In genomic region chr9:100644071-100644771, GRCm38 (mm10) we compare ENCODE assay signal across 8 mouse cellular contexts. TPM values are rescaled to one million over a fixed set of nuclear protein-coding genes. Genes with fewer than 3 reads are reported as not detected.
DNase-seq lines count a peak whose midpoint lies in the region; ATAC-seq and TF ChIP-seq lines count a peak whose summit lies in the region.

No protein-coding gene starts in this region.

- no peak; the same call in 1 of the 2 replicates for TF ChIP-seq RAD21 in CH12.LX (IDR thresholded peaks at IDR 0.05; ENCODE audit: low read depth, low read length)

- H3K9ac ChIP-seq in CH12.LX (ENCODE audit: insufficient read depth, low read depth) = peak overlapping the region; percentile 100
- peak overlapping the region; percentile 97 for H3K9ac ChIP-seq in forebrain, embryonic 12.5 days
- H3K9ac ChIP-seq in liver, embryonic 16.5 days (ENCODE audit: low read depth, low read length) = peak overlapping the region; percentile 98
- peak overlapping the region; percentile 95 for H3K9ac ChIP-seq in neural tube, embryonic 11.5 days (ENCODE audit: low read length)
- peak overlapping the region; percentile 91 for H3K9ac ChIP-seq in stomach, postnatal 0 days (ENCODE audit: low read length)

- H3K9me3 ChIP-seq in CH12.LX (replicated peaks; ENCODE audit: low read length) = no peaks in the 10 kb centered on the region
- no peaks in the 10 kb centered on the region; the same call in 1 of the 2 replicates for H3K9me3 ChIP-seq in forebrain, embryonic 12.5 days
- no peaks in the 10 kb centered on the region for H3K9me3 ChIP-seq in liver, embryonic 16.5 days (replicated peaks; ENCODE audit: control insufficient read depth, low read length)
- no peaks in the 10 kb centered on the region for H3K9me3 ChIP-seq in neural tube, embryonic 11.5 days (ENCODE audit: control insufficient read depth, low read length)
- no peaks in the 10 kb centered on the region for H3K9me3 ChIP-seq in stomach, postnatal 0 days (ENCODE audit: control insufficient read depth, low read length)

- dilution Hi-C loops in CH12.LX (cut with MboI; ENCODE audit: extremely low pct_ligation_motif_present, extremely low pct_unique_long_range_greater_than_20kb, low sequenced_read_pairs) = no loop called here

- DNase-seq in CH12.LX (ENCODE audit: extremely low read depth) = peak; percentile 45
- DNase-seq in c-Kit-positive CD71-positive TER-119-positive erythroid progenitor cells, embryonic 14.5 days (ENCODE audit: low spot score) = peak; percentile 62
- DNase-seq in heart, postnatal 14 days = peak; percentile 75 to 80
- DNase-seq in layer of hippocampus, adult 11-12 months (ENCODE audit: low spot score) = peak; percentile 49
- peak; percentile 81 for DNase-seq in neural tube, embryonic 11.5 days (ENCODE audit: low spot score)
- DNase-seq in stomach, postnatal 0 days (ENCODE audit: low spot score) = peak; percentile 81

- WGBS in forebrain, embryonic 12.5 days = 0% methylated on average over 42 of the region's 64 CpGs
- under 1% methylated on average over 43 of the region's 64 CpGs for whole genome bisulfite sequencing in liver, embryonic 16.5 days (ENCODE audit: insufficient replicate concordance)
- 0% methylated on average over 37 of the region's 64 CpGs for WGBS in neural tube, embryonic 11.5 days
- under 1% methylated on average over 62 of the region's 64 CpGs for WGBS in stomach, postnatal 0 days

- no peaks in the 10 kb centered on the region for H3K36me3 ChIP-seq in CH12.LX (replicated peaks in 1 of 2; ENCODE audit: control insufficient read depth in 1 of 2, insufficient read depth in 1 of 2, low read length in 1 of 2)
- H3K36me3 ChIP-seq in forebrain, embryonic 12.5 days (replicated peaks) = 0 out of 2 replicates have a peak, but pooled peaks cover 3% of the 10 kb centered on the region
- H3K36me3 ChIP-seq in liver, embryonic 16.5 days (ENCODE audit: control insufficient read depth, insufficient read depth) = no peaks in the 10 kb centered on the region
- H3K36me3 ChIP-seq in neural tube, embryonic 11.5 days (ENCODE audit: control insufficient read depth, insufficient read depth, low read length) = no peaks in the 10 kb centered on the region
- H3K36me3 ChIP-seq in stomach, postnatal 0 days (ENCODE audit: control insufficient read depth, insufficient read depth, low read length) = no peaks in the 10 kb centered on the region

- peak overlapping the region; percentile 57 to 100 (median 87) for H3K4me3 ChIP-seq in CH12.LX (replicated peaks in 1 of 3; ENCODE audit: low read depth in 2 of 3, low read length in 2 of 3, poor library complexity in 1 of 3)
- peak overlapping the region; percentile 83 for H3K4me3 ChIP-seq in forebrain, embryonic 12.5 days (replicated peaks)
- peak overlapping the region; percentile 97 for H3K4me3 ChIP-seq in liver, embryonic 16.5 days (ENCODE audit: low read depth, low read length)
- H3K4me3 ChIP-seq in neural tube, embryonic 11.5 days (ENCODE audit: low read depth, low read length) = peak overlapping the region; percentile 87
- peak overlapping the region; percentile 86 for H3K4me3 ChIP-seq in stomach, postnatal 0 days (ENCODE audit: low read depth, low read length)

- no peak for TF ChIP-seq EP300 in CH12.LX (IDR thresholded peaks at IDR 0.05; ENCODE audit: low read length)
- no peak for TF ChIP-seq EP300 in stomach, postnatal 0 days (optimal IDR thresholded peaks at IDR 0.05)

- TF ChIP-seq POLR2A in CH12.LX (IDR thresholded peaks at IDR 0.05; ENCODE audit: low read depth, low read length) = no peak; the same call in 1 of the 2 replicates

- no peaks in the 10 kb centered on the region for H3K27me3 ChIP-seq in CH12.LX (replicated peaks)
- H3K27me3 ChIP-seq in forebrain, embryonic 12.5 days = no peaks in the 10 kb centered on the region
- no peaks in the 10 kb centered on the region for H3K27me3 ChIP-seq in liver, embryonic 16.5 days (ENCODE audit: control insufficient read depth, insufficient read depth, low read depth, low read length)
- no peaks in the 10 kb centered on the region for H3K27me3 ChIP-seq in neural tube, embryonic 11.5 days (ENCODE audit: control insufficient read depth, insufficient read depth, low read length)
- no peaks in the 10 kb centered on the region for H3K27me3 ChIP-seq in stomach, postnatal 0 days (ENCODE audit: control insufficient read depth, insufficient read depth, low read length)

- intact Hi-C loops in heart, postnatal 14 days (cut with DNase I) = loop anchor here (2.0 to 10.0 kb wide), 4 partner anchors 121 to 513 kb away; partner anchors contain the start of gene Msl2

- H3K79me2 ChIP-seq in CH12.LX (replicated peaks; ENCODE audit: control insufficient read depth, extremely low read depth, insufficient read depth, poor library complexity, severe bottlenecking) = peaks cover 37% of the 10 kb centered on the region

- peak overlapping the region; percentile 88 for H3K4me2 ChIP-seq in CH12.LX (ENCODE audit: insufficient read depth, low read depth, poor library complexity, severe bottlenecking)
- peak overlapping the region; percentile 74 for H3K4me2 ChIP-seq in forebrain, embryonic 12.5 days
- H3K4me2 ChIP-seq in liver, embryonic 16.5 days (ENCODE audit: low read depth, low read length) = peak overlapping the region; percentile 76
- peak overlapping the region; percentile 61 for H3K4me2 ChIP-seq in neural tube, embryonic 11.5 days (ENCODE audit: low read depth)
- H3K4me2 ChIP-seq in stomach, postnatal 0 days (replicated peaks; ENCODE audit: low read depth) = peak overlapping the region; percentile 64

- peak overlapping the region; percentile 86 for H3K27ac ChIP-seq in CH12.LX (ENCODE audit: insufficient read depth, low read depth)
- H3K27ac ChIP-seq in forebrain, embryonic 12.5 days = peak overlapping the region; percentile 99
- peak overlapping the region; percentile 99 for H3K27ac ChIP-seq in liver, embryonic 16.5 days (ENCODE audit: low read length)
- H3K27ac ChIP-seq in neural tube, embryonic 11.5 days (ENCODE audit: low read depth, low read length) = peak overlapping the region; percentile 99
- peak overlapping the region; percentile 99 for H3K27ac ChIP-seq in stomach, postnatal 0 days (replicated peaks)

- TF ChIP-seq CTCF in CH12.LX (conservative IDR thresholded peaks at IDR 0.05 in 1 of 2, IDR thresholded peaks at IDR 0.05 in 1 of 2; ENCODE audit: low read depth in 2 of 2, low read length in 2 of 2) = no peak
- TF ChIP-seq CTCF in stomach, postnatal 0 days (IDR thresholded peaks at IDR 0.05; ENCODE audit: low read depth) = no peak

- in situ Hi-C loops in CH12.LX (cut with MboI; ENCODE audit: low pct_ligation_motif_present, low pct_unique_long_range_greater_than_20kb, low sequenced_read_pairs) = loop anchor here (5.0 kb wide), 1 partner anchor 192 kb away; no protein-coding TSS in a partner anchor

- ATAC-seq in forebrain, embryonic 12.5 days (ENCODE audit: low FRiP score) = peak; percentile 62
- ATAC-seq in liver, embryonic 16.5 days (ENCODE audit: low read depth) = peak; percentile 50
- ATAC-seq in neural tube, embryonic 11.5 days (ENCODE audit: insufficient read depth, low FRiP score, low TSS enrichment) = peak; percentile 51
- ATAC-seq in stomach, postnatal 0 days (ENCODE audit: low FRiP score, low TSS enrichment) = peak; percentile 30

- peaks cover 4 to 20% of the 10 kb centered on the region in 2 experiments; a peak in 3 of 4 replicates for H3K4me1 ChIP-seq in CH12.LX (ENCODE audit: control insufficient read depth in 1 of 2, insufficient read depth in 2 of 2)
- H3K4me1 ChIP-seq in forebrain, embryonic 12.5 days = peaks cover 30% of the 10 kb centered on the region
- peaks cover 28% of the 10 kb centered on the region for H3K4me1 ChIP-seq in liver, embryonic 16.5 days (ENCODE audit: control insufficient read depth, low read depth, low read length)
- H3K4me1 ChIP-seq in neural tube, embryonic 11.5 days (ENCODE audit: control insufficient read depth, insufficient read depth, low read length) = peaks cover 11% of the 10 kb centered on the region
- H3K4me1 ChIP-seq in stomach, postnatal 0 days (replicated peaks; ENCODE audit: control insufficient read depth, insufficient read depth) = peaks cover 7% of the 10 kb centered on the region; the same call in 1 of the 2 replicates

TF ChIP-seq in CH12.LX, 34 proteins besides CTCF, POLR2A, EP300 and RAD21:
- peak; percentile 52 for TF ChIP-seq USF1 (IDR thresholded peaks at IDR 0.05; ENCODE audit: low read depth, low read length)
- no peak for TF ChIP-seq IRF4 (IDR thresholded peaks at IDR 0.05; ENCODE audit: low read depth, low read length)
- peak; percentile 44; the same call in 1 of the 2 replicates for TF ChIP-seq MEF2A (IDR thresholded peaks at IDR 0.05; ENCODE audit: borderline replicate concordance, low read depth, low read length)
- TF ChIP-seq UBTF (IDR thresholded peaks at IDR 0.05; ENCODE audit: low read depth, low read length) = peak; percentile 78; the same call in 1 of the 2 replicates
- TF ChIP-seq POLR2AphosphoS2 (IDR thresholded peaks at IDR 0.05; ENCODE audit: low read depth, low read length) = no peak
- TF ChIP-seq ELF1 (IDR thresholded peaks at IDR 0.05; ENCODE audit: low read depth, low read length) = peak; percentile 22; the same call in 1 of the 2 replicates
- TF ChIP-seq NELFE (IDR thresholded peaks at IDR 0.05; ENCODE audit: low read depth, low read length) = no peak
- no peak for TF ChIP-seq ZMIZ1 (IDR thresholded peaks at IDR 0.05; ENCODE audit: low read depth, low read length)
- TF ChIP-seq ETS1 (conservative IDR thresholded peaks at IDR 0.05; ENCODE audit: low read depth, low read length) = no peak
- TF ChIP-seq MAZ (IDR thresholded peaks at IDR 0.05; ENCODE audit: low read depth, low read length) = peak; percentile 47; the same call in 1 of the 2 replicates
- peak; percentile 41; the same call in 1 of the 2 replicates for TF ChIP-seq MAX (IDR thresholded peaks at IDR 0.05; ENCODE audit: low read length)
- 0 out of 2 replicates have a peak, but pooled peaks have one; percentile 44 for TF ChIP-seq MXI1 (IDR thresholded peaks at IDR 0.05; ENCODE audit: low read depth, low read length)

RNA-seq across cellular contexts. Expression of gene Stag1, which starts 46.6 kb away (rescaled TPM):
- total RNA-seq in CH12.LX (2012; rRNA removed) = 24.5 and 29.5 TPM in 2 replicates
- total RNA-seq in CH12.LX (2014; rRNA removed) = 33.7 and 37.4 TPM in 2 replicates
- 43.2 and 45.9 TPM in 2 replicates for polyA plus RNA-seq in CH12.LX (2012; ENCODE audit: insufficient read length, low read depth)
- 61.0 and 61.9 TPM in 2 replicates for polyA plus RNA-seq in forebrain, embryonic 12.5 days (2016; fragmentation: Nextera tagmentation; extraction: Ambion mirVana)
- total RNA-seq in heart, postnatal 14 days (2021) = 10 to 100 TPM; 27.4 to 30.9 TPM
- polyA plus RNA-seq in liver, embryonic 16.5 days (2015; fragmentation: Nextera tagmentation; extraction: Ambion mirVana) = 13.9 and 15.1 TPM in 2 replicates
- polyA plus RNA-seq in neural tube, embryonic 11.5 days (2014; fragmentation: Nextera tagmentation; extraction: Ambion mirVana) = 50.6 and 53.0 TPM in 2 replicates
- 15.7 and 25.0 TPM in 2 replicates for polyA plus RNA-seq in stomach, postnatal 0 days (2015; fragmentation: Nextera tagmentation; extraction: Ambion mirVana)

Comparison
In these comparisons a context has a peak if more than half of its experiments do, and no peak if none do; other contexts are left out.
1. Peak in every context shown above with its lines: DNase-seq, ATAC-seq, H3K4me3 ChIP-seq and H3K27ac ChIP-seq.